Mouse (Mus musculus) left cerebral cortex, adult 9 months (tissue): ENCODE results near the gene Scamp5.
"Not testable (repeated sequence)": the region's sequence is repeated elsewhere in the genome, so short reads cannot be mapped to it uniquely, and the experiment has no call there.

Experiments
- DNase-seq, 2 experiments: peaks; one replicate each; pipeline ENCODE4 v3.0.0; 2022; ENCODE audit warnings: low spot score in 2 of 2

The Scamp5 gene

GRCm38 (mm10) chr9:57452624-57453462 is 15.0 kb downstream of the Scamp5 start:
- no peak for DNase-seq

- no peak for DNase-seq
These were observed 18.1 kb downstream of the Scamp5 start for GRCm38 (mm10) chr9:57449715-57450114.

GRCm38 (mm10) chr9:57440620-57441019 is 27.2 kb downstream of the Scamp5 start:
- DNase-seq: no peak

- peak; percentile 88 to 96 for DNase-seq
These were observed 28.2 kb downstream of the Scamp5 start, which contains the start of gene Ppcdc for GRCm38 (mm10) chr9:57439522-57440295. Gene Ppcdc, minus strand, starts transcription at chr9:57440124.

- no peak for DNase-seq
These were observed 28.8 kb downstream of the Scamp5 start for GRCm38 (mm10) chr9:57439083-57439482.

- no peak for DNase-seq
These were observed 29.8 kb downstream of the Scamp5 start for GRCm38 (mm10) chr9:57437896-57438614.

GRCm38 (mm10) chr9:57436166-57436565 is 31.7 kb downstream of the Scamp5 start:
- no peak for DNase-seq

GRCm38 (mm10) chr9:57434405-57435165 is 33.3 kb downstream of the Scamp5 start:
- no peak for DNase-seq

- peak; percentile 65 to 84 for DNase-seq
These were observed 34.5 kb downstream of the Scamp5 start for GRCm38 (mm10) chr9:57433097-57434032.

GRCm38 (mm10) chr9:57432480-57432879 is 35.4 kb downstream of the Scamp5 start:
- DNase-seq: no peak

GRCm38 (mm10) chr9:57431202-57431601 is 36.7 kb downstream of the Scamp5 start:
- no peak for DNase-seq

- peak in 1 of 2 experiments; percentile 56 for DNase-seq
These were observed 39.5 kb downstream of the Scamp5 start for GRCm38 (mm10) chr9:57428391-57428790.

GRCm38 (mm10) chr9:57427937-57428336 is 39.9 kb downstream of the Scamp5 start:
- DNase-seq: no peak

GRCm38 (mm10) chr9:57427123-57427522 is 40.7 kb downstream of the Scamp5 start:
- DNase-seq: not testable (repeated sequence)

GRCm38 (mm10) chr9:57425116-57425515 is 42.7 kb downstream of the Scamp5 start:
- DNase-seq: no peak

- DNase-seq: no peak
These were observed 43.8 kb downstream of the Scamp5 start for GRCm38 (mm10) chr9:57424066-57424465.

GRCm38 (mm10) chr9:57421688-57422111 is 46.2 kb downstream of the Scamp5 start:
- DNase-seq: no peak

- DNase-seq: peak in 1 of 2 experiments; percentile 52
These were observed 46.7 kb downstream of the Scamp5 start for GRCm38 (mm10) chr9:57421121-57421571.

GRCm38 (mm10) chr9:57420321-57421120 is 47.3 kb downstream of the Scamp5 start:
- DNase-seq: peak; percentile 83 to 86
